Mouse (Mus musculus) spleen, adult 2 months (tissue): Measurements from ENCODE around the gene Lhx3.

ENCODE experiments used
- CTCF ChIP-seq: fragments of 200-500 bp; IDR thresholded peaks from 2 replicates; pipeline ENCODE4 v1.5.1; 2011; ENCODE audit warnings: mild to moderate bottlenecking, inconsistent platforms; ENCODE audit not compliant: insufficient read depth, insufficient read length, insufficient replicate concordance; ENCODE audit errors: extremely low read depth
- POLR2A ChIP-seq: fragments of 200-500 bp; IDR thresholded peaks from 2 replicates; pipeline ENCODE4 v1.6.1; 2011; ENCODE audit warnings: low read depth, low read length, inconsistent platforms

DNA sequence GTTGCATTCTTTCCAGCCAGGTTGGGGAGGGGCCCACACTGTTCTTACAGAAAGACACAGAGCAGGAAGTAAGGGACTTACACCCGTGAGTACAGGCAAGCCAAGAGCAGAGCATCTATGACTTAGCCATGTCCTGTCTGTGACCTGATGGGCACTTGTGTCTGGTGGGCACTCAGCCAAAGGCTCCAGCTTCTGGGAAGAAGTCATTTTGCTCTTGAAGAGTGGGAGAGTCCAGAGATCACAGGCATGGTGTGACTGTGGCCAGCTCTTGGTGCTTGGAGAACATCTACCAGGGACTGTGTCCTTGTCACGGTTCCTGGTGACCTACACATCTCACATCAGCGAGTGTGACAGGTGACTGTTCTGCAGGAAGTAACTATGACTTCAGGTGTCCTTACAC is 52.4 kb downstream of the Lhx3 start:
- no peak for TF ChIP-seq CTCF
- TF ChIP-seq POLR2A: no peak
